Mouse (Mus musculus): ENCODE measurements around the gene Man1b1.

DNA sequence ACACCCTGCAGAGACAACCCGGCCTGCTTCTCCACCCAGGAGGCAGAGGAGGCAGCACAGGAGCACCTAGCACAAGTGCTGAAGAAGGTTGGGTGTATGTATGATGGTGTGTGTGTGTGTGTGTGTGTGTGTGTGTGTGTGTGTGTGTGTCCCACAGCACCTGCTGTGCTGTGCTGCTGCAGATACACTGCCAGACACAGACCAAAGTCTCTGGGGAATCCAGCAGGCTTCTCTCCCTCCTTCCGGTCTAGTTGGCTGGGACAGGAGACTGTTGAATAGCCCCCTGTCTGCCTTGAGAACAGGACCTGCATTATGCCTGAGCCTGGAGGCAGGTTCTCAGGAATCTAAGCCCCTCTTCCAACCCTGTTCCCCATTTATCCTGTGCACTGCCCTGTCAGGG, 41.3 kb downstream of the Man1b1 start:
- TF ChIP-seq CTCF (IDR thresholded peaks at IDR 0.05; ENCODE audit: borderline replicate concordance, extremely low read depth, insufficient read depth, insufficient read length) (no peak), POLR2A (IDR thresholded peaks at IDR 0.05; ENCODE audit: borderline replicate concordance, extremely low read depth, insufficient read depth, insufficient read length, poor library complexity, severe bottlenecking) (no peak)

Measured in brain, embryonic 14.5 days (tissue).